20 mouse cellular contexts compared by ENCODE assay signal in the genomic region with DNA sequence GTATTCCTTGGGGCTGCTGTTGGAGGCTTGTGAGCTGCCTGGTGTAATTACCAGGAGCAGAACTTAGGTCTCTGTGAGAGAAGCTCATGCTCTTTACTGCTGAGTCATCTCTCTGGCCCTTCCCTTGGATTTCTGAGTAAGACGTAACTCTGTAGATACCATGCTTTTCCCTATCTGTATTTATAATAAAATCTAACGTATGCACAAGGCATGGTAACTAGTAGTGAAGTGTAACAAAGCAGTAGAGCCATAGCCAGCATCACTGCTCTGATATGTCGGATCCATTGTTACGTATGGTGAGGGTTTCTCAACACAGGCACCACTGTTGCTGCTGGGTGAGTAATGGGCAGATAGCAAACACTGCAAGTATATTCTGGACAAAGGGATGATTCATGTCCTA. TPM values are rescaled to one million over a fixed set of nuclear protein-coding genes. Genes with fewer than 3 reads are reported as not detected.
DNase-seq lines count a peak whose midpoint lies in the region; ATAC-seq and TF ChIP-seq lines count a peak whose summit lies in the region.
"Had no signal": no experiment of that assay in that cellular context is flagged by ENCODE, and none has a peak within 500 bp of the region (broad histone marks: within the 10 kb centered on the region; RNA-seq: fewer than 3 reads in every experiment).

No protein-coding gene starts in this region.

- no peak overlapping the region for H3K9ac ChIP-seq in liver, postnatal 0 days (replicated peaks)
- H3K9ac ChIP-seq: embryonic facial prominence, embryonic 12.5 days had no signal

- ATAC-seq in G1E (ENCODE audit: extremely low read depth, insufficient number of reproducible peaks, low FRiP score, poor library complexity, severe bottlenecking): 0 out of 2 replicates have a peak, but pooled peaks have one; percentile 8
- ATAC-seq in liver, postnatal 0 days: peak; percentile 31; the same call in 1 of the 2 replicates
- ATAC-seq: forebrain, embryonic 16.5 days had no signal

- TF ChIP-seq EP300 in liver, postnatal 0 days (IDR thresholded peaks at IDR 0.05; ENCODE audit: low read depth): no peak

- no peak for TF ChIP-seq CTCF in G1E (IDR thresholded peaks at IDR 0.05; ENCODE audit: low read depth, low read length)
- TF ChIP-seq CTCF in liver, postnatal 0 days (IDR thresholded peaks at IDR 0.05; ENCODE audit: low read depth): no peak

- peaks cover 16% of the 10 kb centered on the region for H3K4me1 ChIP-seq in G1E (ENCODE audit: insufficient read depth, low read depth, low read length)
- no peaks in the 10 kb centered on the region for H3K4me1 ChIP-seq in liver, postnatal 0 days (ENCODE audit: insufficient read depth)
- H3K4me1 ChIP-seq: embryonic facial prominence, embryonic 12.5 days; hindbrain, embryonic 10.5 days had no signal

- H3K4me2 ChIP-seq in liver, postnatal 0 days (ENCODE audit: low read depth, low read length): no peak overlapping the region
- H3K4me2 ChIP-seq: embryonic facial prominence, embryonic 12.5 days had no signal

- H3K27me3 ChIP-seq in G1E (ENCODE audit: insufficient read depth, low read length): no peaks in the 10 kb centered on the region
- no peaks in the 10 kb centered on the region for H3K27me3 ChIP-seq in liver, postnatal 0 days (ENCODE audit: insufficient read depth, low read length)
- H3K27me3 ChIP-seq: embryonic facial prominence, embryonic 12.5 days had no signal

- 66% methylated on average over 4 of the region's 4 CpGs for WGBS in liver, postnatal 0 days (ENCODE audit: insufficient replicate concordance)

- H3K36me3 ChIP-seq in G1E (replicated peaks): peaks cover 76% of the 10 kb centered on the region
- H3K36me3 ChIP-seq in liver, postnatal 0 days (replicated peaks; ENCODE audit: insufficient read depth, low read length): peaks cover 68% of the 10 kb centered on the region
- H3K36me3 ChIP-seq: embryonic facial prominence, embryonic 12.5 days had no signal

- DNase-seq in G1E (ENCODE audit: low spot score) (no peak), adipocyte (ENCODE audit: low spot score) (peak; percentile 20), liver (peak; percentile 31)
- DNase-seq in liver, postnatal 0 days: no peak
- DNase-seq in layer of hippocampus, adult 9-10 months (ENCODE audit: low spot score): no peak
- DNase-seq in layer of hippocampus, adult 18-20 months (ENCODE audit: low spot score in 2 of 2): no peak
- DNase-seq in yolk sac, embryonic 10.5 days (ENCODE audit: low spot score): no peak
- DNase-seq: adrenal gland, postnatal 10 days; cerebellum, adult 9-10 months; gastrocnemius, postnatal 36 days; kidney, adult 9 months; kidney, postnatal 36 days; midbrain, embryonic 14.5 days; right cerebral cortex, postnatal 14 days; spleen, adult 18-20 months; thymus, postnatal 25 days had no signal

- no peak overlapping the region for H3K4me3 ChIP-seq in G1E (ENCODE audit: low read depth, low read length)
- no peak overlapping the region for H3K4me3 ChIP-seq in liver, postnatal 0 days (ENCODE audit: low read depth, low read length)
- H3K4me3 ChIP-seq: embryonic facial prominence, embryonic 12.5 days; hindbrain, embryonic 10.5 days had no signal

- H3K27ac ChIP-seq in liver, postnatal 0 days (ENCODE audit: low read depth): no peak overlapping the region
- H3K27ac ChIP-seq: embryonic facial prominence, embryonic 12.5 days; hindbrain, embryonic 10.5 days; macrophage had no signal

- no peaks in the 10 kb centered on the region for H3K9me3 ChIP-seq in G1E (replicated peaks)
- H3K9me3 ChIP-seq in liver, postnatal 0 days (ENCODE audit: low read length): no peaks in the 10 kb centered on the region
- H3K9me3 ChIP-seq: embryonic facial prominence, embryonic 12.5 days; hindbrain, embryonic 10.5 days had no signal

RNA-seq across cellular contexts. Expression of gene Dennd4a, which starts 34.2 kb away (rescaled TPM):
- total RNA-seq in G1E (2014; fragmentation: Nextera tagmentation): 337 and 417 TPM in 2 replicates
- 71.7 and 81.3 TPM in 2 replicates for total RNA-seq in G1E (2017)
- polyA plus RNA-seq in G1E (2012): 17.6 and 29.0 TPM in 2 replicates
- 13.7 TPM in 2 replicates for polyA plus RNA-seq in liver, postnatal 0 days (2015; fragmentation: Nextera tagmentation; extraction: Ambion mirVana)
- total RNA-seq in layer of hippocampus, adult 18-20 months (2021): 10 to 100 TPM; 35.5 to 37.6 TPM

Comparison
In these comparisons a context has a peak if more than half of its experiments do, and no peak if none do; other contexts are left out.
1. DNase-seq: peak in adipocyte (single experiment) and liver (single experiment); none in G1E (single experiment), liver, postnatal 0 days (single experiment), layer of hippocampus, adult 9-10 months (single experiment), layer of hippocampus, adult 18-20 months (0 of 2) and yolk sac, embryonic 10.5 days (single experiment).